Mouse (Mus musculus): Measurements from ENCODE around the gene Pla2g4a. TPM values are rescaled to one million over a fixed set of nuclear protein-coding genes. Genes with fewer than 3 reads are reported as not detected.

The Pla2g4a gene
- total and polyA plus RNA-seq, 2 experiments: 0.15 to 2.5 TPM

- Histone ChIP-seq H3K4me1 (ENCODE audit: control insufficient read depth, insufficient read depth, low read length) (no peaks in the 10 kb centered on the region), H3K27me3 (ENCODE audit: control insufficient read depth, insufficient read depth, low read length) (no peaks in the 10 kb centered on the region), H3K79me2 (ENCODE audit: control insufficient read depth, insufficient read depth, low read length) (no peaks in the 10 kb centered on the region), H3K4me3 (ENCODE audit: insufficient read depth, low read depth, low read length) (no peak overlapping the region), H3K9ac (ENCODE audit: low read depth, low read length) (no peak overlapping the region), H3K27ac (replicated peaks; ENCODE audit: insufficient read depth, low read depth, low read length) (no peak overlapping the region), H3K36me3 (ENCODE audit: control insufficient read depth, insufficient read depth, low read length) (no peaks in the 10 kb centered on the region)
- TF ChIP-seq CTCF (IDR thresholded peaks at IDR 0.05; ENCODE audit: low read depth, low read length) (no peak), POLR2A (IDR thresholded peaks at IDR 0.05; ENCODE audit: extremely low read depth, insufficient read depth, low read length) (no peak)
- no peak for DNase-seq (ENCODE audit: extremely low read depth, low read depth, low spot score)
- WGBS: 70% methylated on average over 3 of the region's 3 CpGs
These were observed 84.6 kb downstream of the Pla2g4a start for GRCm38 (mm10) chr1:149876502-149876901.

DNA sequence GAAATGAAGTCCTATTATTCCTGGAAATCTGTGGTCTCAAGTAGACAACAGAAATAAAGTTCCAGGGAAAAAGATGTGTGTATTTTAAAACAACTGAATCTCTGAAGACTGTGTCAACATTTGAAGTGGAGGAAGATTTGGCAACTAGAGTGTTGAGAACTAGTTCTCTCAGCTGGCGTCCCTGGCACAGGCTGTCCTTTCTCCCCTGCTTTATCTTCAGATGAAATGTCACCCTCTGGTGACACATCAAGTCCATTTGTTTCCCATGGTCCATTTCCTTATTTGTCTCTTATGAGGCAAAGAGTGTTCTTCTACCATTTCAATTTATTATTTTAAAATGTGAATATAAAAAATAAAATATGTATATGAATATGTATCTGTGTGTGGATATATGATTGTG lies 89.5 kb downstream of the Pla2g4a start:
- H3K79me2 ChIP-seq (ENCODE audit: control insufficient read depth, insufficient read depth, low read length): no peaks in the 10 kb centered on the region
- 76% methylated on average over 1 of the region's 1 CpGs for WGBS
- no peak for TF ChIP-seq CTCF (IDR thresholded peaks at IDR 0.05; ENCODE audit: low read depth, low read length)
- TF ChIP-seq POLR2A (IDR thresholded peaks at IDR 0.05; ENCODE audit: extremely low read depth, insufficient read depth, low read length): no peak

DNA sequence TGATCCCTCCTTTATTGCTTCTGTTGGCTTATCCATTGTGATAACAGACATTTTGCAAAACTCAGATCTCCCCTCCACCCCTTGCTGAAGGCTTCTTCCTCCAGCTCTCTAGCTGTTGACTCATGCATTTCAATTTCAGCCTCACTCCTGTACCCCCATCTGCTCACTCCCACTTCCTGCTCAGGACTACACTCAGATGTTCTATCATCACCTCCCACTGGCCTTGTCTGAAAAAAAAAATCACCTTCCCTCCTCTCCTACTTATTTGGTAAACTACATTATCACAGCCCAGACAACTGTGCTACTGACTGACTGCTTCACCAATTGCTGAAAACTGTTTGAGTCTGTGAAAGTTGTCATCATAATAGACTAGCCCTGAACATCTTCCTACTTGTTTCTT lies 93.8 kb downstream of the Pla2g4a start:
- H3K4me1 ChIP-seq (ENCODE audit: control insufficient read depth, insufficient read depth, low read length): no peaks in the 10 kb centered on the region

More for the DNA sequence above, 89.5 kb downstream of the Pla2g4a start:
- no peaks in the 10 kb centered on the region for H3K4me1 ChIP-seq (ENCODE audit: control insufficient read depth, insufficient read depth, low read length)
- H3K9ac ChIP-seq (ENCODE audit: low read depth, low read length): no peak overlapping the region
- H3K4me3 ChIP-seq (ENCODE audit: insufficient read depth, low read depth, low read length): no peak overlapping the region
- no peak for DNase-seq (ENCODE audit: extremely low read depth, low read depth, low spot score)
- H3K27ac ChIP-seq (replicated peaks; ENCODE audit: insufficient read depth, low read depth, low read length): no peak overlapping the region
- no peaks in the 10 kb centered on the region for H3K36me3 ChIP-seq (ENCODE audit: control insufficient read depth, insufficient read depth, low read length)
- H3K27me3 ChIP-seq (ENCODE audit: control insufficient read depth, insufficient read depth, low read length): no peaks in the 10 kb centered on the region

DNA sequence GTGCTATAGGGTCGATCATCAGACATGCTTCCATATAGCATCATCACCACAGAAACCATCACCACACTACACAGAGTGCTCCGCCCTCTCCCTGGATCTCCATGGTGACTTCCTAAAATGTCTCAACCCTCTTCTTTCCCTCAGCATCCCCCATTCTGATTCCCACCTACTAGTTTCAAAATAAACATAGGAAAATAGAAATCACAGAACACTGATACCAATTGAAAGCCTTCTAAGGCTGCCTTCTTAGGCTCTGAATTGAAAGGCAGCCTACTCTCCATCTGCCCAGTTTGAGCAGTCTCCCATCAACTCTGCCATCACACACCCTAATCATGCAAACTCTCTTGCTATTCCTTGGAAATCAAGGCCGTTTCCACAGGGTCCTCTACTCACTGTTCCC lies 94.9 kb downstream of the Pla2g4a start:
- no peak overlapping the region for H3K4me3 ChIP-seq (ENCODE audit: insufficient read depth, low read depth, low read length)
- no peaks in the 10 kb centered on the region for H3K4me1 ChIP-seq (ENCODE audit: control insufficient read depth, insufficient read depth, low read length)
- no peaks in the 10 kb centered on the region for H3K36me3 ChIP-seq (ENCODE audit: control insufficient read depth, insufficient read depth, low read length)
- no peak overlapping the region for H3K27ac ChIP-seq (replicated peaks; ENCODE audit: insufficient read depth, low read depth, low read length)
- 85% methylated on average over 3 of the region's 3 CpGs for WGBS
- TF ChIP-seq CTCF (IDR thresholded peaks at IDR 0.05; ENCODE audit: low read depth, low read length): no peak
- TF ChIP-seq POLR2A (IDR thresholded peaks at IDR 0.05; ENCODE audit: extremely low read depth, insufficient read depth, low read length): no peak
- H3K79me2 ChIP-seq (ENCODE audit: control insufficient read depth, insufficient read depth, low read length): no peaks in the 10 kb centered on the region
- no peak overlapping the region for H3K9ac ChIP-seq (ENCODE audit: low read depth, low read length)
- no peak for DNase-seq (ENCODE audit: extremely low read depth, low read depth, low spot score)
- H3K27me3 ChIP-seq (ENCODE audit: control insufficient read depth, insufficient read depth, low read length): no peaks in the 10 kb centered on the region

More for the DNA sequence above, 93.8 kb downstream of the Pla2g4a start:
- Histone ChIP-seq H3K27ac (replicated peaks; ENCODE audit: insufficient read depth, low read depth, low read length) (no peak overlapping the region), H3K79me2 (ENCODE audit: control insufficient read depth, insufficient read depth, low read length) (no peaks in the 10 kb centered on the region), H3K36me3 (ENCODE audit: control insufficient read depth, insufficient read depth, low read length) (no peaks in the 10 kb centered on the region), H3K4me3 (ENCODE audit: insufficient read depth, low read depth, low read length) (no peak overlapping the region), H3K9ac (ENCODE audit: low read depth, low read length) (no peak overlapping the region), H3K27me3 (ENCODE audit: control insufficient read depth, insufficient read depth, low read length) (no peaks in the 10 kb centered on the region)
- DNase-seq (ENCODE audit: extremely low read depth, low read depth, low spot score): no peak
- no peak for TF ChIP-seq POLR2A (IDR thresholded peaks at IDR 0.05; ENCODE audit: extremely low read depth, insufficient read depth, low read length)
- no peak for TF ChIP-seq CTCF (IDR thresholded peaks at IDR 0.05; ENCODE audit: low read depth, low read length)

GRCm38 (mm10) chr1:149862801-149863200 lies 98.3 kb downstream of the Pla2g4a start:
- 50% methylated on average over 6 of the region's 6 CpGs for WGBS

DNA sequence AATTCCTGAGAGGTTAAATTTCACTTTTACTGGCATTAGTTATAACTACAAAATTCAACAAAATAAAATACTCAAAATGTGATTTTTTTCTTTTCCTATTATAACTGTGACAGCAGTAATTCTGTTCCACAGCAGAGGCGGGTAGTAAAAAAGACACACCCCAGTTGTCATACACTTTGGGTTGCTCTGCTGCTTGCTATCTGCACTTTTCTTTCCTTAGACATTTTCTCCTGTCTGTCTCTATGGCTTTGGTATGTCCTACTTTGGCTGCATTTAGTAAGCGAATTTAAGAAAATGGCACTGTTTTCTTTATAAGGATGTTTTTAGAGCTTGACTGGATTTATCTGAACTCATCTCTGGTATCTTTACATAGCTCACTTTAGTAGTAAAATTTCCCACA lies 98.9 kb downstream of the Pla2g4a start:
- Histone ChIP-seq H3K9ac (ENCODE audit: low read depth, low read length) (no peak overlapping the region), H3K4me3 (ENCODE audit: insufficient read depth, low read depth, low read length) (no peak overlapping the region), H3K4me1 (ENCODE audit: control insufficient read depth, insufficient read depth, low read length) (no peaks in the 10 kb centered on the region), H3K27ac (replicated peaks; ENCODE audit: insufficient read depth, low read depth, low read length) (no peak overlapping the region), H3K36me3 (ENCODE audit: control insufficient read depth, insufficient read depth, low read length) (no peaks in the 10 kb centered on the region), H3K27me3 (ENCODE audit: control insufficient read depth, insufficient read depth, low read length) (no peaks in the 10 kb centered on the region), H3K79me2 (ENCODE audit: control insufficient read depth, insufficient read depth, low read length) (no peaks in the 10 kb centered on the region)
- TF ChIP-seq CTCF (IDR thresholded peaks at IDR 0.05; ENCODE audit: low read depth, low read length): no peak
- TF ChIP-seq POLR2A (IDR thresholded peaks at IDR 0.05; ENCODE audit: extremely low read depth, insufficient read depth, low read length): no peak
- DNase-seq (ENCODE audit: extremely low read depth, low read depth, low spot score): no peak
- WGBS: 86% methylated on average over 2 of the region's 2 CpGs

More at GRCm38 (mm10) chr1:149862801-149863200, 98.3 kb downstream of the Pla2g4a start:
- Histone ChIP-seq H3K9ac (ENCODE audit: low read depth, low read length) (no peak overlapping the region), H3K27ac (replicated peaks; ENCODE audit: insufficient read depth, low read depth, low read length) (no peak overlapping the region), H3K36me3 (ENCODE audit: control insufficient read depth, insufficient read depth, low read length) (no peaks in the 10 kb centered on the region), H3K4me3 (ENCODE audit: insufficient read depth, low read depth, low read length) (no peak overlapping the region), H3K4me1 (ENCODE audit: control insufficient read depth, insufficient read depth, low read length) (no peaks in the 10 kb centered on the region), H3K79me2 (ENCODE audit: control insufficient read depth, insufficient read depth, low read length) (no peaks in the 10 kb centered on the region), H3K27me3 (ENCODE audit: control insufficient read depth, insufficient read depth, low read length) (no peaks in the 10 kb centered on the region)
- TF ChIP-seq POLR2A (IDR thresholded peaks at IDR 0.05; ENCODE audit: extremely low read depth, insufficient read depth, low read length): no peak
- TF ChIP-seq CTCF (IDR thresholded peaks at IDR 0.05; ENCODE audit: low read depth, low read length): no peak
- DNase-seq (ENCODE audit: extremely low read depth, low read depth, low spot score): no peak

Data from liver, adult 2 months (tissue).